Mouse (Mus musculus) thymus, adult 18-20 months (tissue): ENCODE results near the gene Fbxl13.
"Not testable (repeated sequence)": the region's sequence is repeated elsewhere in the genome, so short reads cannot be mapped to it uniquely, and the experiment has no call there.

ENCODE experiments used
- DNase-seq, 2 experiments: peaks; one replicate each; pipeline ENCODE4 v3.0.0; 2022; ENCODE audit warnings: mixed read lengths in 2 of 2

The Fbxl13 gene

DNA sequence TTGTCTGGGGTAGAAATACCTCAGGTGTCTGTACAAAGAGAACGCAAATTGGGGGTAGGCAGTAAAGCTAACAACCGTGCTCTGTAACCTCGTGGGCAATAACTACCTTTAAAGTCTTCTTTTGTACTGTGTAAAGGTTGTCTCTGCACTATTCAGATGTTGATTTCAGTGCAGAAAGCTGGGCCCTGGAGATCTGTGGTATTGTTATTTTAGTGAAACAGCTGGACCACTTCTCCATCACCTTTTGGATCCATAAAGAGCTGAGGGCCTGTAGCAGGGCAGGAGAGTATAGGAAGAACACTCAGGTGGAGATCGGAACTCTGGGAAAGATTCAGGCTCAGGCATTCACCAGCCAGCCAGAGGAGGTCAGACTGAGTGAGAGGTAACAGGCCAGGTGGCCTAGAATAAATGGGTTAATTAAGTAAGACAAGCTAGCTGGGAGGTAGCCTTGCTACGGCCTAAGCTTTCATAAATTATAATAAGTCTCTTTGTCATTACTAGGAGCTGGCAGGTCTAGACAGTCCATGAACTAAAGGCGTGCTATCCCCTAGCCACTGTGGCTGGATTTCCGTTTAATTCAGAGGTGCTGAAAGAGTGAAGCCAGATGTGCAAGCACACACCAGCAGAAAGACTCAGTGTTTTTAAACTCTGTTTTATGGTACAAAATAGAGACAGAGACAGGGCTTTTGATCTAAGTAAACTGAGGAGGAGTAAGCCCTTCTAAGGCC is 6.6 kb upstream of the Fbxl13 start:
- DNase-seq = no peak

DNA sequence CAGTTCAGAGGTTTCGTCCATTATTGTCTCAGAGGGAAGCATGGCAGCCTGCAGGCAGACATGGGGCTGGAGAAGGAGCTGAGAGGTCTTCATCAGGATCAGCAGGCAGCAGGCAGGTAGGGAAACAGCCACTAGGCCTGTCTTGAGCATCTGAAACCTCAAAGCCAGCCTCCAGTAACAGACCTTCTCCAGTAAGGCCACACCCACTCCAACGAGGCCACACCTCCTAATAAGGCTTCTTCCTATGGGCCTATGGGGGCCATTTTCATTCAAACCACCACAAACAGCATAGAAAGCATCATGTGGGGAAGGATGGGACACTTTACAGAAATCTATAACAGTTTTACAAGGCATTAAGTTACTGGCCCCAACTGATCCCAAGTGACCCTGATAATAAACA is 5.3 kb upstream of the Fbxl13 start:
- no peak for DNase-seq

DNA sequence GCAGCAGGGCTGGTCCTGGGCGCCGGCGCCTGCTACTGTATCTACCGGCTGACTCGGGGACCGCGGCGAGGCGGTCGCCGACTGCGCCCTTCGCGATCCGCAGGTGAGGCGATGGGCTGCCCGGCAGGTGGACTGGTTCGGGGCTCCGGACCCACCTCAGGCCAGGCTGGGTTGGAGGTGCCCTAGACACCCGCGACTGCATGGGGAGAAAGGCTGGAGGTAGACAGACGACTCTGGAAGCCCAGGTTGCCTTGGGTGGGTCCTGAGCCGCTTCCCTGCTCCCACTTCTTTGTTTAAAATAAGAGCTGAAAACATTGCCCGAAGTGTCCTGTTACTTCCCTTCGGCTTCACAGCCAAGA is 678 bp upstream of the Fbxl13 start:
- no peak for DNase-seq

DNA sequence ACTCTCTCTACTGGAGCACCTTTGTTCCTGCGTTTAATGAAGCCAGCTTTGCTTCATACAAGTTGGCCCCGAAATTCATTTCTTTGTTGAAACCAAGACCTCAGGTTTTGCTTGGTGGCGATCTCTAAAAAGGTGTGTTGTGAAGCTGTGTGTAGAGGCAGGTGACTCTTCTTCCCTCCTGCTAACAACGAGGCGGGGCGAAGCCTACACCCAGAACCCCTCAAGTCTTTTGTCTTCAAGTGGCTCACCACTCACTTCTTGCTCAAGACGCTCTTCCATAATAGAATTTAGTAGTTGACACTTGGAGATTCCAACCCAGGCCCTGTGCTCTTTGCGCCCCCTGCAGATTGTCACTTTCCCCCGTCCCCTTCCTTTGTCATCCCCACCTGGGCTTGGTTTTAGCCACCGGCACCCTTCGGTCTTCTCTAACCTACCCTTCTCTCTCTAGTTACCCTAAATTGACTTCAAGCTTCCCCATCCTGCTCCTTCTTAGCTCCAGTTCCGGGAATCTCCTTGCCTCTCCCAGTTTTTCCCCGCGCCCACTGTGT is 469 bp downstream of the Fbxl13 start:
- no peak for DNase-seq

DNA sequence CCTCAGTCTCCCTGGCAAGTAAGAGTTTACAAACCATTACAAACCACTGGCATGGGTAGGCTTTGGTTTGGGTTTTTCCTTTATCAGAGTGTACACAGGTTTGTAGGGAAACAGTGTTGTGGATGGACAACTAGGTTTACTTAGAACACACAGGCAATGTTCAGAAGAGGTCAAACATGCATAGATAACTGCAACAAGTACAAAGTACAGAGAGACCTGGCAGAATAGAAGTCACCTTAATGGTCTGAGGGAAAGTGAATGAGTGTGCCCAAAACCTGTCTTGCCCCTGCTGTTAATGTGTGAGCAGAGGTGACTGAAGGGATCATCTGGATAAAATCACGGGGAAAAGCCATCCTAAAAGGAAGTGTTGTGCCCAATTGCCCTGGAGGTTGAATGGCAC is 1.8 kb downstream of the Fbxl13 start:
- no peak for DNase-seq

DNA sequence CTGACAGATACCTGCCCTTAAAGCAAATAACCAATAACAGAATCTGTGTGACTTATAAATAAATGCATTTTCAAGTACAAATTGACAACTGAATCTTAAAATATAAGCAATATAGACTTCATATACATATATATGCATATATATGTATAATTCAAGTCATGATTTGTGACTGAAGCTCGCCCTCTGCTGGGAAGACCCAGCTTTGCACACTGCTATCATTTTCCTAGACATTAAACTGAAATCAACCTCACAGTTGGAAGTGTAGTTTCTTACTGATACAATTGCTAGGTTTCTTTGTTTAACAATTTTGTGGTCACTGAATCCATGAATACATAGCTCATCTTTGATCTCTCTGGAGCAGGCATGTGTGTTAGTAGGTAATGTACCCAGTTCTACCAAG is 4.5 kb downstream of the Fbxl13 start:
- DNase-seq = peak in 1 of 2 experiments; percentile 18

DNA sequence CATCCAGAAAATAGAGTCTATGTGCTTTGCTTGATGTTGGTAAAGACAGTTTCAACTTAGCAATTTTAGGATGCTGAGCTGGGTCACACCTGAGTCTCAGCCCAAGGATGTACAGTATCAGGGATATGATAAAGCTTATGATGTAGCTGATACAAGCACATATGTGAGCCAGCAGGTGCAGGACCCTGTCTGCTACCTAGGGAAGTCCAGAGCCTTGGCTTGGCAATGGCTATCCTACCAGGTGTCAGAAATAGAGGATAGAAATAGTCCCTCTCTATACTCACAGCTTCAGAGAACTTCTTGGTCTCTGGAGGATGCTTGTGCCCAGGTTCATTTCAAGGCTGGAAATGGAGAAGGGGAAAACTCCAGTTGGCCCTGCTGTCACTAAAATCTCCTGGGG is 19.5 kb downstream of the Fbxl13 start:
- no peak for DNase-seq

DNA sequence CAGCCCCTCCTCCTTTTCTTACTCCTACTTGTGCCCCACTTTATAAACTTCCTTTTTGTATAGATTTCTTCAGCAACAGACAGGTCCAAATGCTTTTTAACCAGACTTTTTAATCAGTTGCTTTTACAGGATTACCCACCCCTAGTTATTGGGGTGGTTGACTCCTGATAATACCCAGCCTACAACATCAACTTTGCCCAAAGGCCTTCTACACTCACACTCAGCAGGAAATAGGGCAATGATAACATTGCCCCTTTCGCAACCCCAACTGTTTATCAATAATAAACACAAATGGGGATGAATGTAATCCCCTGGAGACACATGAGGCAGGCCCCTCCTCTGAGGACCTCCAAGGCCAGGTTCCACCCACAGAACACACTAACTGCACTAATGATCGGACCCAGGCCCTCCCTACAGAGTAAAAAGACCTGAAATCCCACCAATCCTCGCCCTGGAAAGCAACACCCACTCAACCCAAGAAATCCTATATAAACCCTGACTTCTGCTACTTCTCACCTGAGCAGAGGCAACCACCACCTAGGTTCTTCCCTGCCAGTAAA is 28.9 kb downstream of the Fbxl13 start:
- DNase-seq = no peak

DNA sequence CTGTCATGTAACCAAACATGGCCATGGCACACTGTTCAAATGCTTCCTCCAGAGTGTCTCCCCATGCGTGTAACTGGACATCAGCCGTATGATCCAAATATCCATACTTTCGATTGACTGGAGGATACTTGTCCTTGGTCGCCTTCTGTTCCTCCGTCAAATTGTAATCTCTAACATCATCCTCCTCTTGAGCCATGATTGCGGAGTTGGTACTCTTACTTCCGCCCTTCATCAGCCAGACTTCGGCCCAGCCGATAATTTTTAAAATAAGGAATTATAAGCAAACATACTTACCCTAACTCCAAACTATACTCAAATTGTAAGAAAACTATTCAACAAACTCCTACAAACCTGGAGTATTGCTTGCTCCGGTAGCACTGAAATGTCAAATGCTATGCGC is 31.1 kb downstream of the Fbxl13 start:
- DNase-seq = not testable (repeated sequence)

DNA sequence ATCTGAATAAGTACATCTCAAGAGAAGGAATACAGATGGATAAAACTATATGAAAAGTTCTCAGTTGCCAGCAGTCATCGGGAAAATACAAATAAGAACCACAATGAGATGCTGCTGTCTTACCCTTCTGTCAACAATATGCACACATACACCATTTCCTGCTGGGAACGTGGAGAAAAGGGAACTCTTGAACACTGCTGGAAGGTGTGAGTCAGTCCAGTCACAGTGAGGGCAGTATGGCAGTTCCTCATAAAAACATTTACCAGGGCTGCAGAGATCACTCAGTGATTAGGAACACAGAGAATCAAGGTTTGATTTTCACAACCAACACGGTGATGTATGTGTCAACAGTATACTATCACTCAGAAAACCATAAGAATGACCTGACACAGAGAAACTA is 34.4 kb downstream of the Fbxl13 start:
- DNase-seq = no peak

DNA sequence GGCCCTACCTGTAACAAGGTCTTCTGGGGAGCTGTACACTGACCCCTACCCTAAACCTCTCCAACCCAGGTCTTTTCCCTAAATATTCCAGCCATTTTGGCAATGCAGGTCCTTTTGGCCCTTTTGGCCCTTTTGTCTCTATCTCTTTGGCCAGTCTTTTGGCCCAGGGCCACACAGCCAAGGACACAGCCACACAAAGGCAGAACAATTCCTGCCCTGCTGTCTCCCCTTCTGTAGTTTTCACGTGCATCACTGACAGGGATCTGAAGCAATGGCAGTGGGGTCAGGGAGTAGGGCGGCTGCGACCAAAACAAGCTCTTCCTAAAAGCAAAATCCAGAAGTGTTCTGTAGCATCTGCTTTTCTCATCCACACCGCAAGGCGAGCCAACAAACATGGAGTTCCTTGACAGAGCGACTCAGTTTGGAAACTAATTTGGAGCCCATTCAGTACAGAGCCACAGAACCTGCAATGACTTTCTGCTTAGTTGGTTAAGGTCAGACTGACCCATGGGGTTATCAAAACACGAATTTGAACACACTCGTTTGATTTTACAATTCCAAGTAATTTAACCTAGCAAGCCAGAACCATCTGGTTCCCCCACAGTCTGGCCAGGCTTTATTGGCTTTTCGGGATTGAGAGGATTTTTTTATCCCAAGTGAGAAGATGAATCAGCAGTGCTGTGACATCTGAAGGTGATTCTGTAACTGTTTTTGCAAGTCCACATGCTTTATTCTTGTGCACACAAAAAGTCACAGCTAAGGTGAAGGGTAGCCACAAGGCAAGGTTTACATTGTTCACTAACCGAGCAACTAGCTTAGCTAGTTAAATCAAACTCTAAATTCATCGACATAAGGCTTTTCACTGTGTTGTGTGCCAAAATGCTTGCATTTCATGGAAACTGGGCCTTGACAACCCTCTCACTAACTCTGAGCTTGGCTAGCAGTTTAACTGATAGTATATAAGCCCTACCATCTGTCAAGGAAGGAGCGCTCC is 36.8 kb downstream of the Fbxl13 start:
- DNase-seq = no peak

DNA sequence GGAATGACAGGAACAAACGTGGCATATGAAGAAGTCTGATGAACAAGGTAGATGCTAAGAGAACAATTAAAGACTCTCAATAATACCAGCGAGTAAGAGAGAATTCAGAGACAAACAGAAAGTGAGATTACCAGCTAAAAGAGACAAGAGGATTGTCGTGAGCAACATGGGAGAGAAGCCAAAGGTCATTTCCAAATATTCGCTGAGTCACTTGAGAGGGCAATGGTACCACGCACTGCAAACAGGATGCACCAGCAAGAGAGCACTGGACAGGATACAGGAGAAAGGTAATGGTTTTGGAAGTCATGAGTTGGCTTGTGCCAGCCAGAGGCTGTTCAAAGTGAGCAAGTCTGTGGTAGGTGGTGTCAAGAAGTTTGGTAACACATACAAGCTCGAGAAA is 39.5 kb downstream of the Fbxl13 start:
- DNase-seq = no peak

DNA sequence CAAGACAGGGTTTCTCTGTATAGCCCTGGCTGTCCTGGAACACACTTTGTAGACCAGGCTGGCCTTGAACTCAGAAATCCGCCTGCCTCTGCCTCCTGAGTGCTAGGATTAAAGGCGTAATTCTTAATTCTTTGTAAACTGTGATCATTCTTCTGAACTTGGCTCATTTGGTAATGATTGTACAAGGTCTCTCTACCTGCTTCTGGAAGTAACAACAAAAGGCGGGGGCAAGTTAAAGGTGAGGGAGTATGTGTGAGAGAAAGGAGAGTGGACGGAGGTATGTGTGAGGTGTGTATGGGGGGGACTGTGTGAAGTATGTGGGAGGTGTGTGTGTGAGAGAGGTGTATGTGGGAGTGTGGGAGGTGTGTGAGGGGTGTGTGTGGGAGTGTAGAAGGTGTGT is 45.5 kb downstream of the Fbxl13 start:
- DNase-seq = no peak

DNA sequence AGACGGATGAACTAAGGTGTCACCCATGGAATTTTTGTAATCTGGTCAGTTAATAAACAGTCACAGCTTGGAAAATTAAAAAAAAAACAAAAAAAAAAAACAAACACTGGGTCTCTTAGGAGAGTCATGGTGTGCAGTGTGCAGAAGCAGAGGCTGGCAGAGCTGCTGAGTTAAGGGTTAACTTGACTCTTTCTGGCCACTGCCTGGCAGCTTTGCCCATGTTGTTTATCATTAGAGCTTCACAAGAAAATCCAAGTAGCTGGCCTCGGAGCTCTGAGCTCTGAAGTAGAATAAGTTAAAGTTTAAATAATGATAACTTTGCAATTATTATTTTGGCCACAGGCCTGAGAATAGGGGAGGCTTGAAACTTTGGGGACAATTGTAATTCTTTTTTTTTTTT is 45.9 kb downstream of the Fbxl13 start:
- not testable (repeated sequence) for DNase-seq

DNA sequence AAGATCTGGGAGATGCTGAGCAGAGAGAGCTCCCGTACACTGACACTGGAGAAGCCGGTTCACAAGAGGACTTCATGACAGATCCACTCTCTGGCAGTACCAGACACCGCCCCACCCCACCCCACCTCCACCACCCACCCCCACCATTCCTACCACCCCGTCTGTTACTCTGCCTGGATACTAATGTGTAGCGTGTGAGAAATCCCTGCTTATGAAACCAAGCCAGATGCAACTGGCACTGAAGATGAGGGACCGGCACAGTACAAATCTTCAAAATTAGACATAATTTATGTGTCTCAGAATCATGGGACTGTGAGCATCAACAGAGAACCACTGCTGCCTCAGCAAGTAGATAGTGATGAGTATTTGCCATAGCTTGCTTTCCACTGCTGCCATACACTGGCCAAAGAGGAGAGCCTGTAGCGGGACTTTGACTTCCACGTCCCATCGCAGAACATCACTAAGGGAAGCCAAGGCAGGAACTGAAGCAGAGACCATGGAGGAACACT is 52.2 kb downstream of the Fbxl13 start:
- no peak for DNase-seq

DNA sequence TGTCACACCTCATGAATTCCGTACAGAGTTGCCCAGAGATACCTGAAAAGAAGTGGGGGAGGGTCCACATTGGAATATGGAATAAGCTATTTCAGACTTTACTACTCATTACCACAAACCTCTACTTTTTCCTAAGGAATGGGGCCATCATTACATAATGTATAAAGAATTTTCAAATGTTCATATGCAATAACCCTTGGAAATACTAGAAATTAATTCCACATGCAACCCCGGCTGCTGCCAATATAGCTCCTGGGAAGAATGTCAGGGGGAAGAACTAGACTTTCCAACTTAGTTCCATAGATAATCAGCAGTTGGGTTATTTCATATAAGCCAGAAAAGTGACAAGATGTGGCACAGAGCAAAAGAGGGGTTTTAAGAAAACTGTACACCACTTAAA is 53.3 kb downstream of the Fbxl13 start:
- DNase-seq = no peak

DNA sequence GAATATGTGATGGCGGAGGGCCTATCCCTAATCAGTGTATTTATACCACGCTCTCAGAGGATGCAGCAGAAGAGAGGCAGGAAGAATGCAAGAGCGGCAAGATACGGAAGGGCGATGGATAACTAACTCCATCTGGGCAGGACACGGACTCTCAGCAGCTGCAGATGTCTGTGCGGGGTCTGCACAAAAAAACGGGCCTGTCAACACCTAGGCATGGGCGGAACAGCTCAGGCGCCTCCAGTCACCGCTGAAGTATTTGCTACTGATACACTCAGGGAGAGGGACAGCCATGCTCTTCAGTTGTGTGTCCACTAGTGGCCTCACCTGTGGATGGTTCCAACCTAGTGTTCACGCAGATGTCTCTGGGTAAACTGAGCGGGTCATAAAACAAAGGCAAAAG is 57.2 kb downstream of the Fbxl13 start:
- DNase-seq = no peak

DNA sequence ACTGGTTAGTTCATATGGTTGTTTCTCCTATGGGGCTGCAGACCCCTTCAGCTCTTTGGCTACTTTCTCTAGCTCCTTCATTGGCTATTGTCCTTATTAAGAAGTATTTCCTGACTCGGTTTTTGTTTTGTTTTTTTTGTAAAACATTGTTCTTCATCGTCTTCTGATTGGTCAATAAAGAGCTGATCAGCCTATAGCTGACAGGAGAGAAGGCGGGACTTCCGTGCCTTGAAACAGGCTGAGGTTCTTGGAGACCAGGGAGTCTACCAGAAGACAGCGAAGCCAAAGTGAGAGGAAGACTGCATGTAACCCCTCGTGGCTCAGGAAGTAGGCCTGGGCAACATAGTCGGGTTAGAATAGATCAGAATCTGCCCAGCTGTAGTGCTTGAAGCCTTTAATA is 57.8 kb downstream of the Fbxl13 start:
- DNase-seq = no peak

DNA sequence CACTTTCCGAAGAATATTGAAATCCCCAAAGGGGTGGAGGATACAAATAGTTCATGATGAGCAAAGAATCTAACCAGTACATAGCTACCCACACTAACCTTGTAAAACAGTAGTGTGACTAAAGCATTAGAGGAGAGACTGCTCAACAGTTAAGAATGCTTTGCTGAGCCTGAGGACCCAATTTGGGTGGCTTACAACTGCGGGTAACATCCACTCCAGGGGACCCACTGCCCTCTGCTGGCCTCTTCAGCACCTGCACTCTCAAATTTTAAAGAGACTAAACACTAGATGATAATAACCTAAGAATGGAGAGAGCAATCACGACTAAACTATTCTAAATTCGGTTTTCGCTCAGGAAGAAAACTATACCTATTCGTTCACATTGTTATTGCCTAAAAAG is 58.7 kb downstream of the Fbxl13 start:
- no peak for DNase-seq

DNA sequence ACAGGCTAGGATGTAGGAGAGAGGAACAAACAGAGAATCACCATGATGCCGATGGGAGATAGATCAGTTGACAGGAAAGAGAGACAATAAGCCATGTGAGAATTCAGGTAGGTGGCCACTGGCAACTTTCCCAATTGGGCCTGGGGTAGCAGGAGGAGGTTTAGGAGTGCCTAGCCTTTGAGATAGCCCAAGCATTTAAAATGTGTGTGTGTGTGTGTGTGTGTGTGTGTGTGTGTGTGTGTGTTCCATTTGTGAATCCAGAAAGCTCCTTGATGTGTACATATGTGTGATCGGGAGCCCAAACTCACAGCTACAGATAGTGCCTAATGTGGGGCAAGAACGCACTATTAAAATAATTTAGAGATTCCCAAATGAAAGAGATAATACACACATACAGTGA is 67.3 kb downstream of the Fbxl13 start:
- no peak for DNase-seq

DNA sequence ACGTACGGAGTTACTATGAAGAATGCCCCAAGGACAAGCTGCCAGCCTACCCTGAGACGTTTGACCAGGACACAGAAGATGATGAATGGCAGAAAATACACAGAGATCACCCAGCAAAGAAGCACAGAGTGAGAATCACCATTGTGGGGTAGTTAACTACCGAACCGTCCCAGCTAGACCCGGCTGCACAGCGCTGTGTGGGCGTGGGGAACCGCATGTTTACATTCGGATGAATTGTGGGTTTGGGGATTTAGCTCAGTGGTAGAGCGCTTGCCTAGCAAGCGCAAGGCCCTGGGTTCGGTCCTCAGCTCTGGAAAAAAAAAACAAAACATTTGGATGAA is 70.3 kb downstream of the Fbxl13 start:
- no peak for DNase-seq

DNA sequence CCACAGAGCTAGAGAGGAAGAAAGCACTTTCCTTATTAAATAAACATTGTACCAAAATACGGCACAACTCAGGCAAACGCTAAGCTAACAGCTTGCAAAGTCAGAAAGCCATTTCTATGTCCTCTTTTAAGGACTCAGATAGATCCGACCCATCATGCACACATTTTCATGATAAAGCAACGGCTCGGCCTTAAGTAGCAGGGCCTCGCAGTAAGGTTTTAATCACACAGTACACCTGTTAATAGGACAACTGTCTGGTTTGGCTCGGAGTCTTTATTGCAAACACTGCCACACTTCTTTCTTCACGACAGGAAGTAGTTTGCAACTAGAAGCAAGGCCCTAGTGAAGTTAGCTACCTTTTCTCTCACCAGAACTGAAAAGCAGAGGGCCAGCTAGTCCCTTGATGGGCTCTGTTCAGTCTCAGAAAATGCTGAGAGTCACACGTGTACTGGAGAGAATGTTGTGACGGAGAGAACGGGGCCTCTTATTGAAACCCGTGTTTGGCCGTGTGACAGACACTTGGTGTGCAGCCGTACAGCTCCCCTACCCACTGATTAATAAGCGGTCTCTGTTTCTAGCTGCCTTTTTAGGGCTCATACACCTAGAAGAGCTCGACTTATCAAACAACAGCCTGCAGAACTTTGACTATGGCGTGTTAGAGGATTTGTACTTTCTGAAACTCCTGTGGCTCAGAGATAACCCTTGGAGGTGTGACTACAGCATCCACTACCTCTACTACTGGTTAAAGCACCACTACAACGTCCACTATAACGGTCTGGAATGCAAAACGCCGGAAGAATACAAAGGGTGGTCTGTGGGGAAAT is 70.8 kb downstream of the Fbxl13 start:
- no peak for DNase-seq
